Mouse (Mus musculus) lung, embryonic 14.5 days (tissue): ENCODE measurements at regions not wholly inside any gene's neighbourhood (a gene's known extent, or its start where the extent isn't known, plus 50 kb on each side); places are given as distances from the start of the nearest gene placed in this dataset.

Experiments
- ATAC-seq: fragments of 200-750 bp; cut with Nextera tagmentation; 2 replicates; pipeline ENCODE4 v1.8.0; 2017; ENCODE audit warnings: mild to moderate bottlenecking, moderate TSS enrichment, moderate library complexity; ENCODE audit not compliant: insufficient read depth
- DNase-seq: peaks from one replicate; pipeline ENCODE4 v3.0.0-alpha.2; 2015
- H3K27ac ChIP-seq: fragments of 300-500 bp; sonication (generic); 2 replicates; pipeline ENCODE4 v1.5.1; 2014; ENCODE audit warnings: low read depth, mild to moderate bottlenecking, moderate library complexity
- H3K27me3 ChIP-seq: fragments of 300-500 bp; sonication (generic); 2 replicates; pipeline ENCODE4 v1.6.1; 2014; ENCODE audit warnings: low read length, control low read depth; ENCODE audit not compliant: insufficient read depth
- H3K36me3 ChIP-seq: fragments of 300-500 bp; sonication (generic); 2 replicates; pipeline ENCODE4 v1.6.1; 2014; ENCODE audit warnings: control low read depth; ENCODE audit not compliant: insufficient read depth
- H3K4me1 ChIP-seq: fragments of 300-500 bp; sonication (generic); 2 replicates; pipeline ENCODE4 v1.6.1; 2014; ENCODE audit warnings: antibody characterized with exemption, control low read depth; ENCODE audit not compliant: insufficient read depth
- H3K4me2 ChIP-seq: fragments of 300-500 bp; sonication (generic); 2 replicates; pipeline ENCODE4 v1.6.1; 2014; ENCODE audit warnings: mild to moderate bottlenecking
- H3K4me3 ChIP-seq: fragments of 300-500 bp; sonication (generic); 2 replicates; pipeline ENCODE4 v1.5.1; 2014; ENCODE audit warnings: low read depth, low read length
- H3K9ac ChIP-seq: fragments of 300-500 bp; sonication (generic); 2 replicates; pipeline ENCODE4 v1.6.1; 2014
- H3K9me3 ChIP-seq: fragments of 300-500 bp; sonication (generic); 2 replicates; pipeline ENCODE4 v1.6.1; 2016; ENCODE audit warnings: low read depth, low read length, control low read depth
- CTCF ChIP-seq: IDR thresholded peaks from 2 replicates; pipeline ENCODE4 v1.5.1; 2016; ENCODE audit warnings: antibody characterized with exemption, low read depth
- WGBS: fragments of 180-500 bp; shearing (Covaris S2); extraction: QIAGEN DNeasy Blood & Tissue Kit; methylation state at CpG from one replicate; pipeline ENCODE4 v1.1.7; 2014; 5-methylcytosine and 5-hydroxymethylcytosine counted together

GRCm38 (mm10) chr3:99793622-99794021 is 91.6 kb upstream of the Spag17 start:
- WGBS, result 41% methylated on average over 3 of the region's 3 CpGs
- H3K4me1 ChIP-seq, result 0 out of 2 replicates have a peak, but pooled peaks cover 3% of the 10 kb centered on the region
- DNase-seq, result peak; percentile 44
- no peaks in the 10 kb centered on the region for H3K36me3 ChIP-seq
- H3K4me3 ChIP-seq, result no peak overlapping the region
- ATAC-seq, result no peak; the same call in 1 of the 2 replicates
- H3K4me2 ChIP-seq, result no peak overlapping the region
- H3K27ac ChIP-seq, result no peak overlapping the region
- no peak overlapping the region for H3K9ac ChIP-seq
- no peaks in the 10 kb centered on the region for H3K27me3 ChIP-seq
- no peak for TF ChIP-seq CTCF
- no peaks in the 10 kb centered on the region for H3K9me3 ChIP-seq

- 78% methylated on average over 2 of the region's 2 CpGs for WGBS
- DNase-seq, result no peak
- Histone ChIP-seq H3K36me3 (no peaks in the 10 kb centered on the region), H3K9me3 (no peaks in the 10 kb centered on the region), H3K4me1 (0 out of 2 replicates have a peak, but pooled peaks cover 3% of the 10 kb centered on the region), H3K4me3 (no peak overlapping the region), H3K9ac (no peak overlapping the region), H3K27ac (no peak overlapping the region), H3K4me2 (no peak overlapping the region), H3K27me3 (no peaks in the 10 kb centered on the region)
- TF ChIP-seq CTCF, result no peak
- ATAC-seq, result no peak
These were observed 89.4 kb upstream of the Spag17 start for GRCm38 (mm10) chr3:99795835-99796234.

GRCm38 (mm10) chr3:99797791-99798190 is 87.4 kb upstream of the Spag17 start:
- WGBS, result 46% methylated on average over 2 of the region's 2 CpGs
- H3K4me3 ChIP-seq, result no peak overlapping the region
- TF ChIP-seq CTCF, result no peak
- H3K4me2 ChIP-seq, result no peak overlapping the region
- no peaks in the 10 kb centered on the region for H3K9me3 ChIP-seq
- no peaks in the 10 kb centered on the region for H3K27me3 ChIP-seq
- no peaks in the 10 kb centered on the region for H3K4me1 ChIP-seq
- H3K36me3 ChIP-seq, result no peaks in the 10 kb centered on the region
- H3K27ac ChIP-seq, result no peak overlapping the region
- H3K9ac ChIP-seq, result no peak overlapping the region
- ATAC-seq, result no peak
- DNase-seq, result no peak

- H3K36me3 ChIP-seq, result no peaks in the 10 kb centered on the region
- no peaks in the 10 kb centered on the region for H3K27me3 ChIP-seq
- H3K9ac ChIP-seq, result no peak overlapping the region
- ATAC-seq (no peak), DNase-seq (no peak)
- H3K4me1 ChIP-seq, result no peaks in the 10 kb centered on the region
- TF ChIP-seq CTCF, result no peak
- H3K9me3 ChIP-seq, result no peaks in the 10 kb centered on the region
- no peak overlapping the region for H3K4me3 ChIP-seq
- WGBS, result 83% methylated on average over 4 of the region's 4 CpGs
- H3K27ac ChIP-seq, result no peak overlapping the region
- no peak overlapping the region for H3K4me2 ChIP-seq
These were observed 74.7 kb upstream of the Spag17 start for GRCm38 (mm10) chr3:99810532-99810931.

GRCm38 (mm10) chr3:99811276-99811675 is 73.9 kb upstream of the Spag17 start:
- WGBS, result 81% methylated on average over 3 of the region's 3 CpGs
- peak; percentile 9; the same call in 1 of the 2 replicates for TF ChIP-seq CTCF
- no peak overlapping the region for H3K27ac ChIP-seq
- DNase-seq (no peak), ATAC-seq (no peak)
- no peaks in the 10 kb centered on the region for H3K4me1 ChIP-seq
- no peaks in the 10 kb centered on the region for H3K9me3 ChIP-seq
- no peaks in the 10 kb centered on the region for H3K27me3 ChIP-seq
- no peaks in the 10 kb centered on the region for H3K36me3 ChIP-seq
- H3K4me3 ChIP-seq, result no peak overlapping the region
- no peak overlapping the region for H3K4me2 ChIP-seq
- H3K9ac ChIP-seq, result no peak overlapping the region

- no peak for ATAC-seq
- no peak for TF ChIP-seq CTCF
- Histone ChIP-seq H3K4me3 (no peak overlapping the region), H3K36me3 (no peaks in the 10 kb centered on the region), H3K4me2 (no peak overlapping the region), H3K4me1 (no peaks in the 10 kb centered on the region), H3K9ac (no peak overlapping the region), H3K27ac (no peak overlapping the region), H3K9me3 (no peaks in the 10 kb centered on the region), H3K27me3 (no peaks in the 10 kb centered on the region)
- WGBS, result 24% methylated on average over 4 of the region's 4 CpGs
- DNase-seq, result no peak
These were observed 72.4 kb upstream of the Spag17 start for GRCm38 (mm10) chr3:99812836-99813235.

- 10% methylated on average over 3 of the region's 3 CpGs for WGBS
- ATAC-seq, result no peak
- no peak for DNase-seq
- Histone ChIP-seq H3K27ac (no peak overlapping the region), H3K9ac (no peak overlapping the region), H3K36me3 (no peaks in the 10 kb centered on the region), H3K4me2 (no peak overlapping the region), H3K9me3 (no peaks in the 10 kb centered on the region), H3K4me1 (no peaks in the 10 kb centered on the region), H3K4me3 (no peak overlapping the region), H3K27me3 (no peaks in the 10 kb centered on the region)
- no peak for TF ChIP-seq CTCF
These were observed 70.1 kb upstream of the Spag17 start for GRCm38 (mm10) chr3:99815115-99815514.

GRCm38 (mm10) chr3:99817965-99818364 is 67.2 kb upstream of the Spag17 start:
- no peak for ATAC-seq
- no peaks in the 10 kb centered on the region for H3K4me1 ChIP-seq
- no peak overlapping the region for H3K9ac ChIP-seq
- H3K4me2 ChIP-seq, result no peak overlapping the region
- H3K27ac ChIP-seq, result no peak overlapping the region
- no peaks in the 10 kb centered on the region for H3K27me3 ChIP-seq
- H3K4me3 ChIP-seq, result no peak overlapping the region
- no peak for DNase-seq
- H3K36me3 ChIP-seq, result no peaks in the 10 kb centered on the region
- no peaks in the 10 kb centered on the region for H3K9me3 ChIP-seq
- 23% methylated on average over 8 of the region's 8 CpGs for WGBS
- no peak for TF ChIP-seq CTCF
